Mouse (Mus musculus): ENCODE results near the gene Baiap3.

DNA sequence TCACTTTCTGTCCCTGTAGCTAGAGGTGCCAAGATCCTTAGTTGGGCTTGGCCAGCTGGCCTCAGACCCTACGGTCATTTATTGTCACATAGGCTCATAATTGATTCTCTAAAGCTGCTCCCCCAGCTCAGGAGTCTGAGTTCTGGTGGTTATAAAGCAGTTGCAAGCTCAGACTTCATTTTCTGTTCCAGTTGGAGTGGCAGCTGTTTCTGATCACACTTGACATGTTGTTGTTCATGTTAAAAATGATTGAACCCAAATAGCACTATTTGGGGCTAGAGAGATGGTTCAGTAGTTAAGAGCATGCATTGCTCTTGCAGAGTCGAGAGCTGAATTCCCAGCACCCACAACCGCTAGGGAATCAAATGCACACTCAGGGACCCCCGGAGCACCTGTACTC, 46.2 kb downstream of the Baiap3 start:
- TF ChIP-seq CTCF (IDR thresholded peaks at IDR 0.05; ENCODE audit: low read depth, low read length), result no peak
- no peak for TF ChIP-seq POLR2A (IDR thresholded peaks at IDR 0.05; ENCODE audit: extremely low read depth, insufficient read depth, low read length)

Data from liver, adult 2 months (tissue).